Mouse (Mus musculus): Measurements from ENCODE around the gene C2cd2l.

- peak; percentile 31 for TF ChIP-seq CTCF (IDR thresholded peaks at IDR 0.05; ENCODE audit: low read depth, low read length)
- TF ChIP-seq GATA1 (IDR thresholded peaks at IDR 0.05; ENCODE audit: borderline replicate concordance, low read length): no peak
- TF ChIP-seq POLR2AphosphoS5 (IDR thresholded peaks at IDR 0.05; ENCODE audit: insufficient replicate concordance, low read depth, low read length): no peak
Measured at GRCm38 (mm10) chr9:44292490-44292889, 27.6 kb downstream of the C2cd2l start.
